Mouse (Mus musculus): ENCODE results near the gene Zswim1. TPM values are rescaled to one million over a fixed set of nuclear protein-coding genes. Genes with fewer than 3 reads are reported as not detected.
"Not testable (repeated sequence)": the region's sequence is repeated elsewhere in the genome, so short reads cannot be mapped to it uniquely, and the experiment has no call there.

The Zswim1 gene
- polyA plus RNA-seq, 1 experiment = 13.3 TPM

GRCm38 (mm10) chr2:164857842-164858553 lies 35.5 kb downstream of the Zswim1 start:
- Histone ChIP-seq H3K4me2 (ENCODE audit: low read depth) (peak overlapping the region; percentile 93), H3K27me3 (ENCODE audit: control insufficient read depth, insufficient read depth, insufficient read length) (no peaks in the 10 kb centered on the region), H3ac (ENCODE audit: control insufficient read depth, insufficient read length) (peak overlapping the region; percentile 1), H3K4me3 (peak overlapping the region; percentile 87), H3K79me2 (ENCODE audit: control insufficient read depth, insufficient read depth) (no peaks in the 10 kb centered on the region), H3K36me3 (ENCODE audit: control insufficient read depth, insufficient read depth) (no peaks in the 10 kb centered on the region)
- TF ChIP-seq POLR2AphosphoS2 (IDR thresholded peaks at IDR 0.05; ENCODE audit: insufficient read length, low read depth) (no peak), E2F4 (IDR thresholded peaks at IDR 0.05; ENCODE audit: insufficient read depth) (no peak)

GRCm38 (mm10) chr2:164859155-164859554 lies 36.7 kb downstream of the Zswim1 start:
- Histone ChIP-seq H3K79me2 (ENCODE audit: control insufficient read depth, insufficient read depth) (no peaks in the 10 kb centered on the region), H3K36me3 (ENCODE audit: control insufficient read depth, insufficient read depth) (no peaks in the 10 kb centered on the region), H3K4me2 (ENCODE audit: low read depth) (peak overlapping the region; percentile 39), H3K27me3 (ENCODE audit: control insufficient read depth, insufficient read depth, insufficient read length) (no peaks in the 10 kb centered on the region), H3ac (ENCODE audit: control insufficient read depth, insufficient read length) (no peak overlapping the region), H3K4me3 (no peak overlapping the region)
- TF ChIP-seq MYOG (IDR thresholded peaks at IDR 0.05; ENCODE audit: control insufficient read depth in 1 of 3, insufficient read depth in 1 of 3, insufficient read length in 2 of 3, low read depth in 2 of 3) = no peak
- TF ChIP-seq MAX (IDR thresholded peaks at IDR 0.05; ENCODE audit: low read depth) = no peak
- TF ChIP-seq SRF (IDR thresholded peaks at IDR 0.05; ENCODE audit: control insufficient read depth, insufficient read length, low read depth) = no peak
- no peak for TF ChIP-seq TCF3 (IDR thresholded peaks at IDR 0.05; ENCODE audit: insufficient read length, low read depth)
- TF ChIP-seq E2F4 (IDR thresholded peaks at IDR 0.05; ENCODE audit: insufficient read depth) = no peak
- no peak for TF ChIP-seq CEBPB (IDR thresholded peaks at IDR 0.05; ENCODE audit: insufficient read depth, poor library complexity, severe bottlenecking)
- TF ChIP-seq TCF12 (IDR thresholded peaks at IDR 0.05; ENCODE audit: insufficient read depth, poor library complexity, severe bottlenecking) = no peak
- TF ChIP-seq POLR2AphosphoS2 (IDR thresholded peaks at IDR 0.05; ENCODE audit: insufficient read length, low read depth) = no peak

- H3K27me3 ChIP-seq (ENCODE audit: control insufficient read depth, insufficient read depth, insufficient read length) = no peaks in the 10 kb centered on the region
- TF ChIP-seq MYOG (IDR thresholded peaks at IDR 0.05; ENCODE audit: control insufficient read depth in 1 of 3, insufficient read depth in 1 of 3, insufficient read length in 2 of 3, low read depth in 2 of 3) (no peak), MYOD1 (IDR thresholded peaks at IDR 0.05; ENCODE audit: control insufficient read depth in 1 of 3, insufficient read length in 2 of 3, low read depth in 2 of 3) (no peak), TCF3 (IDR thresholded peaks at IDR 0.05; ENCODE audit: insufficient read length, low read depth) (no peak), E2F4 (IDR thresholded peaks at IDR 0.05; ENCODE audit: insufficient read depth) (no peak)
- no peak overlapping the region for H3K4me3 ChIP-seq
- H3K36me3 ChIP-seq (ENCODE audit: control insufficient read depth, insufficient read depth) = no peaks in the 10 kb centered on the region
- H3K4me2 ChIP-seq (ENCODE audit: low read depth) = peak overlapping the region; percentile 39
- no peaks in the 10 kb centered on the region for H3K79me2 ChIP-seq (ENCODE audit: control insufficient read depth, insufficient read depth)
- no peak overlapping the region for H3ac ChIP-seq (ENCODE audit: control insufficient read depth, insufficient read length)
Observed at GRCm38 (mm10) chr2:164859640-164860432, 37.4 kb downstream of the Zswim1 start.

- no peaks in the 10 kb centered on the region for H3K36me3 ChIP-seq (ENCODE audit: control insufficient read depth, insufficient read depth)
- TF ChIP-seq MYOD1 (IDR thresholded peaks at IDR 0.05; ENCODE audit: control insufficient read depth in 1 of 3, insufficient read length in 2 of 3, low read depth in 2 of 3) (no peak), POLR2AphosphoS2 (IDR thresholded peaks at IDR 0.05; ENCODE audit: insufficient read length, low read depth) (no peak), CEBPB (IDR thresholded peaks at IDR 0.05; ENCODE audit: insufficient read depth, poor library complexity, severe bottlenecking) (no peak), MYOG (IDR thresholded peaks at IDR 0.05; ENCODE audit: control insufficient read depth in 1 of 3, insufficient read depth in 1 of 3, insufficient read length in 2 of 3, low read depth in 2 of 3) (no peak), MAX (IDR thresholded peaks at IDR 0.05; ENCODE audit: low read depth) (no peak), TCF12 (IDR thresholded peaks at IDR 0.05; ENCODE audit: insufficient read depth, poor library complexity, severe bottlenecking) (no peak), POLR2A (IDR thresholded peaks at IDR 0.05; ENCODE audit: insufficient read length, low read depth) (no peak), SRF (IDR thresholded peaks at IDR 0.05; ENCODE audit: control insufficient read depth, insufficient read length, low read depth) (no peak), USF1 (IDR thresholded peaks at IDR 0.05; ENCODE audit: low read depth) (no peak), E2F4 (IDR thresholded peaks at IDR 0.05; ENCODE audit: insufficient read depth) (no peak), REST (IDR thresholded peaks at IDR 0.05; ENCODE audit: insufficient read depth, insufficient read length) (no peak), TCF3 (IDR thresholded peaks at IDR 0.05; ENCODE audit: insufficient read length, low read depth) (no peak)
- no peak overlapping the region for H3ac ChIP-seq (ENCODE audit: control insufficient read depth, insufficient read length)
- no peaks in the 10 kb centered on the region for H3K79me2 ChIP-seq (ENCODE audit: control insufficient read depth, insufficient read depth)
- H3K27me3 ChIP-seq (ENCODE audit: control insufficient read depth, insufficient read depth, insufficient read length) = no peaks in the 10 kb centered on the region
- peak overlapping the region; percentile 39 for H3K4me2 ChIP-seq (ENCODE audit: low read depth)
- H3K4me3 ChIP-seq = no peak overlapping the region
Observed at GRCm38 (mm10) chr2:164861094-164861493, 38.6 kb downstream of the Zswim1 start.

- Histone ChIP-seq H3K79me2 (ENCODE audit: control insufficient read depth, insufficient read depth) (no peaks in the 10 kb centered on the region), H3K27me3 (ENCODE audit: control insufficient read depth, insufficient read depth, insufficient read length) (no peaks in the 10 kb centered on the region), H3ac (ENCODE audit: control insufficient read depth, insufficient read length) (no peak overlapping the region), H3K4me2 (ENCODE audit: low read depth) (peak overlapping the region; percentile 39), H3K36me3 (ENCODE audit: control insufficient read depth, insufficient read depth) (no peaks in the 10 kb centered on the region), H3K4me3 (no peak overlapping the region)
- no peak for TF ChIP-seq POLR2A (IDR thresholded peaks at IDR 0.05; ENCODE audit: insufficient read length, low read depth)
- no peak for TF ChIP-seq TCF3 (IDR thresholded peaks at IDR 0.05; ENCODE audit: insufficient read length, low read depth)
- no peak for TF ChIP-seq MAX (IDR thresholded peaks at IDR 0.05; ENCODE audit: low read depth)
- TF ChIP-seq CEBPB (IDR thresholded peaks at IDR 0.05; ENCODE audit: insufficient read depth, poor library complexity, severe bottlenecking) = peak; percentile 78; the same call in 1 of the 2 replicates
- TF ChIP-seq REST (IDR thresholded peaks at IDR 0.05; ENCODE audit: insufficient read depth, insufficient read length) = no peak
- TF ChIP-seq E2F4 (IDR thresholded peaks at IDR 0.05; ENCODE audit: insufficient read depth) = no peak
- TF ChIP-seq SRF (IDR thresholded peaks at IDR 0.05; ENCODE audit: control insufficient read depth, insufficient read length, low read depth) = no peak
- TF ChIP-seq MYOG (IDR thresholded peaks at IDR 0.05; ENCODE audit: control insufficient read depth in 1 of 3, insufficient read depth in 1 of 3, insufficient read length in 2 of 3, low read depth in 2 of 3) = peak; percentile 28 to 80 (median 75)
- peak in 2 of 3 experiments; percentile 19 to 61 for TF ChIP-seq MYOD1 (IDR thresholded peaks at IDR 0.05; ENCODE audit: control insufficient read depth in 1 of 3, insufficient read length in 2 of 3, low read depth in 2 of 3)
- peak; percentile 75 for TF ChIP-seq TCF12 (IDR thresholded peaks at IDR 0.05; ENCODE audit: insufficient read depth, poor library complexity, severe bottlenecking)
- TF ChIP-seq USF1 (IDR thresholded peaks at IDR 0.05; ENCODE audit: low read depth) = peak; percentile 56
- no peak for TF ChIP-seq POLR2AphosphoS2 (IDR thresholded peaks at IDR 0.05; ENCODE audit: insufficient read length, low read depth)
Observed at GRCm38 (mm10) chr2:164862179-164862861, 39.8 kb downstream of the Zswim1 start.

GRCm38 (mm10) chr2:164863411-164863810 lies 40.9 kb downstream of the Zswim1 start:
- H3K36me3 ChIP-seq (ENCODE audit: control insufficient read depth, insufficient read depth); H3K4me3 ChIP-seq; H3K4me2 ChIP-seq (ENCODE audit: low read depth); H3K27me3 ChIP-seq (ENCODE audit: control insufficient read depth, insufficient read depth, insufficient read length); H3ac ChIP-seq (ENCODE audit: control insufficient read depth, insufficient read length); H3K79me2 ChIP-seq (ENCODE audit: control insufficient read depth, insufficient read depth): not testable (repeated sequence)
